Mouse (Mus musculus) G1E (cell line): ENCODE data around the gene Sf1.

Experiments
- CTCF ChIP-seq: IDR thresholded peaks from 2 replicates; pipeline ENCODE4 v1.5.1; 2012; ENCODE audit warnings: low read depth, low read length, inconsistent platforms, mixed read lengths
- GATA2 ChIP-seq: IDR thresholded peaks from 2 replicates; pipeline ENCODE4 v1.6.1; 2012; ENCODE audit warnings: low read depth, low read length, inconsistent platforms, borderline replicate concordance
- TAL1 ChIP-seq: conservative IDR thresholded peaks from 2 replicates; pipeline ENCODE4 v1.6.1; 2012; ENCODE audit warnings: low read depth, low read length, inconsistent platforms, mixed read lengths

DNA sequence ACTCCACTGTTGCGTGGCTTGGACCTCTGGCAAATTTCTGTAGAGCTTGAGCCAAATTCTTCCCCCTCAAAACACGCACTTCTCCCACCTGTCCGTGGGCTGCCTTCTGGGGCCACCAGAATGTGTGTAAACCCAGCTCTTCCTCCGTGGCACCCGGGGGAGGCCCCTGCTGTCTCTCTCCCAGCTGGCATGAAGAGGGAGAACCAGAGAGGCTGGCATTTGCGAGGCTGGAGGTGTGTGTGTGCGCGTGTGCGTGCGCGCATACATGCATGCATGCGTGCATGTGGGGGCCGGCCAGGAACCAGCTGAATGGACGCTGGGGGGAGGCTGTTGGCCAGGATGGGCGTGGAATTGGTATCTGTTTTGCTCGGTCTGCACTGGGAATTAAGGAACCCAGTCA is 59.8 kb downstream of the Sf1 start:
- TF ChIP-seq CTCF, result no peak
- TF ChIP-seq TAL1, result no peak
- no peak for TF ChIP-seq GATA2
